Mouse (Mus musculus): ENCODE results near the gene Gm49393. TPM values are rescaled to one million over a fixed set of nuclear protein-coding genes. Genes with fewer than 3 reads are reported as not detected.
"Not testable (repeated sequence)": the region's sequence is repeated elsewhere in the genome, so short reads cannot be mapped to it uniquely, and the experiment has no call there.

Gm49393 gene
- not detected in 2 replicates for polyA plus RNA-seq (2015; fragmentation: Nextera tagmentation; extraction: Ambion mirVana)

- ATAC-seq; H3K9ac ChIP-seq (ENCODE audit: low read depth, low read length); H3K4me2 ChIP-seq (replicated peaks; ENCODE audit: low read depth); H3K9me3 ChIP-seq (ENCODE audit: control insufficient read depth); H3K4me3 ChIP-seq (ENCODE audit: low read depth, low read length); H3K4me1 ChIP-seq (replicated peaks; ENCODE audit: control insufficient read depth, insufficient read depth, low read length); H3K27me3 ChIP-seq (replicated peaks; ENCODE audit: control insufficient read depth, insufficient read depth, low read length); H3K27ac ChIP-seq (ENCODE audit: low read depth, low read length); H3K36me3 ChIP-seq (ENCODE audit: control insufficient read depth, insufficient read depth): not testable (repeated sequence)
- WGBS = 74% methylated on average over 2 of the region's 2 CpGs
These were observed at the start of gene Gm49393 for GRCm38 (mm10) chr13:60935490-60935889. TSS of gene Gm49393 (minus strand) at chr13:60935590.

GRCm38 (mm10) chr13:60972319-60972718 is 36.9 kb upstream of the Gm49393 start:
- not testable (repeated sequence) for H3K36me3 ChIP-seq (ENCODE audit: control insufficient read depth, insufficient read depth); H3K4me3 ChIP-seq (ENCODE audit: low read depth, low read length); H3K27me3 ChIP-seq (replicated peaks; ENCODE audit: control insufficient read depth, insufficient read depth, low read length); H3K9ac ChIP-seq (ENCODE audit: low read depth, low read length); H3K4me1 ChIP-seq (replicated peaks; ENCODE audit: control insufficient read depth, insufficient read depth, low read length); H3K27ac ChIP-seq (ENCODE audit: low read depth, low read length); H3K4me2 ChIP-seq (replicated peaks; ENCODE audit: low read depth); H3K9me3 ChIP-seq (ENCODE audit: control insufficient read depth); ATAC-seq
- 0 out of 2 replicates have a peak, but pooled peaks have one; percentile 5 for TF ChIP-seq CTCF (IDR thresholded peaks at IDR 0.05; ENCODE audit: low read depth)
- WGBS = 76% methylated on average over 4 of the region's 4 CpGs

GRCm38 (mm10) chr13:60963985-60964384 is 28.6 kb upstream of the Gm49393 start:
- H3K36me3 ChIP-seq (ENCODE audit: control insufficient read depth, insufficient read depth); H3K27ac ChIP-seq (ENCODE audit: low read depth, low read length); H3K27me3 ChIP-seq (replicated peaks; ENCODE audit: control insufficient read depth, insufficient read depth, low read length); H3K4me1 ChIP-seq (replicated peaks; ENCODE audit: control insufficient read depth, insufficient read depth, low read length); H3K9me3 ChIP-seq (ENCODE audit: control insufficient read depth); H3K9ac ChIP-seq (ENCODE audit: low read depth, low read length); H3K4me3 ChIP-seq (ENCODE audit: low read depth, low read length); ATAC-seq; H3K4me2 ChIP-seq (replicated peaks; ENCODE audit: low read depth): not testable (repeated sequence)
- 20% methylated on average over 4 of the region's 5 CpGs for WGBS

DNA sequence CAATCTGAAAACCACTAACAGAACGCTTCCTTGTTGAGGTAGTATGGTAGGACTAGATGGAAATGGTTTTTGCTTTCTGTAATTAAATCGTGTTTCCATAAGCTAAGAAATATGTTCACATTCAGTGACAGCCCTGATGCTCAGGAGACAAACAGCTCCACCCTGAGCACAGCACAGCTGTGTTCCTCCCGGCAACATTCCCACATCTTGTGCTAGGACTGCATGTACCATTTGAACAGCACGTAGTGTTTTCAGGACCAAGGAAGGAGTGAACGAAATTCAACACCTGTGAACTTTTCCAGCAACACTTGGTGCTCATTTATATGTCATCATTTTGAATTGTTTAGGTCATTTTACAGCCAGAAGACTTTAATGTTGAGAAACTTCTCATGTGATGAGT is 26.3 kb upstream of the Gm49393 start:
- Histone ChIP-seq H3K27ac (ENCODE audit: low read depth, low read length) (no peak overlapping the region), H3K9ac (ENCODE audit: low read depth, low read length) (no peak overlapping the region), H3K4me1 (replicated peaks; ENCODE audit: control insufficient read depth, insufficient read depth, low read length) (no peaks in the 10 kb centered on the region), H3K36me3 (ENCODE audit: control insufficient read depth, insufficient read depth) (no peaks in the 10 kb centered on the region), H3K9me3 (ENCODE audit: control insufficient read depth) (0 out of 2 replicates have a peak, but pooled peaks cover 2% of the 10 kb centered on the region), H3K4me2 (replicated peaks; ENCODE audit: low read depth) (no peak overlapping the region), H3K27me3 (replicated peaks; ENCODE audit: control insufficient read depth, insufficient read depth, low read length) (no peaks in the 10 kb centered on the region), H3K4me3 (ENCODE audit: low read depth, low read length) (no peak overlapping the region)
- WGBS = 67% methylated on average over 5 of the region's 5 CpGs
- ATAC-seq = no peak
- no peak for TF ChIP-seq CTCF (IDR thresholded peaks at IDR 0.05; ENCODE audit: low read depth)

GRCm38 (mm10) chr13:60941884-60942283 is 6.5 kb upstream of the Gm49393 start, which contains the start of gene Tpbpa:
TSS of gene Tpbpa (minus strand) at chr13:60941984.
- WGBS = 75% methylated on average over 3 of the region's 3 CpGs
- H3K27me3 ChIP-seq (replicated peaks; ENCODE audit: control insufficient read depth, insufficient read depth, low read length); ATAC-seq: not testable (repeated sequence)

GRCm38 (mm10) chr13:60936500-60936901 is 1.1 kb upstream of the Gm49393 start, which contains the start of the genes Gm49391 and Ctla2a:
TSS of gene Gm49391 (minus strand) at chr13:60936571.
TSS of gene Ctla2a (minus strand) at chr13:60936625.
- H3K4me3 ChIP-seq (ENCODE audit: low read depth, low read length) = no peak within 1 kb of the TSS
- WGBS = 46% methylated on average over 5 of the region's 5 CpGs
- TF ChIP-seq CTCF (IDR thresholded peaks at IDR 0.05; ENCODE audit: low read depth) = no peak

More at GRCm38 (mm10) chr13:60941884-60942283, 6.5 kb upstream of the Gm49393 start, which contains the start of gene Tpbpa:
- H3K4me2 ChIP-seq (replicated peaks; ENCODE audit: low read depth); H3K27ac ChIP-seq (ENCODE audit: low read depth, low read length); H3K9ac ChIP-seq (ENCODE audit: low read depth, low read length); H3K9me3 ChIP-seq (ENCODE audit: control insufficient read depth); H3K4me1 ChIP-seq (replicated peaks; ENCODE audit: control insufficient read depth, insufficient read depth, low read length); H3K36me3 ChIP-seq (ENCODE audit: control insufficient read depth, insufficient read depth); H3K4me3 ChIP-seq (ENCODE audit: low read depth, low read length): not testable (repeated sequence)

DNA sequence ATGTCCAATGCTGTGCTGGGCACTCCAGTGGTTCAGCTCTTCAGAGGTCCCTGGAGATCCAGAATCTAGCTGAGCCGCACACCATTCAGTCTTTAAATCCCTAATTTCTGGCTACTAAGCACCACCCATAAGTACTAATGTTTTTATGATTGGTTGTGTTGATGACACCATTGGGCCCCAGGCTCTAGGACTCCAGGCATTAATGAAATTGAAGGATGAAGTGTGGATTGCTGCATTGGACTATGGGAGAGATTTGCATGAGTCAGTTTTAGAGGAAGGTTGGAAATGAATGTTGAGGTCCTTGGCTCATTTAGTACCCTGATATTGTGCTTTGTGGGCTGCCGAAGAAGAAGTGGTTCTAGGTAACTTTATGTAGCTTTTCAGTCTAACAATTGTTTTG is 30.6 kb downstream of the Gm49393 start, which contains the start of gene Tpbpb:
Tpbpb (minus strand) TSS at position 101 of the 400 bp plus-strand sequence.
- 88% methylated on average over 2 of the region's 2 CpGs for WGBS
- H3K27ac ChIP-seq (ENCODE audit: low read depth, low read length); H3K9ac ChIP-seq (ENCODE audit: low read depth, low read length); H3K4me3 ChIP-seq (ENCODE audit: low read depth, low read length); H3K9me3 ChIP-seq (ENCODE audit: control insufficient read depth); ATAC-seq; H3K4me2 ChIP-seq (replicated peaks; ENCODE audit: low read depth); H3K27me3 ChIP-seq (replicated peaks; ENCODE audit: control insufficient read depth, insufficient read depth, low read length); H3K4me1 ChIP-seq (replicated peaks; ENCODE audit: control insufficient read depth, insufficient read depth, low read length); H3K36me3 ChIP-seq (ENCODE audit: control insufficient read depth, insufficient read depth): not testable (repeated sequence)

More at GRCm38 (mm10) chr13:60936500-60936901, 1.1 kb upstream of the Gm49393 start, which contains the start of the genes Gm49391 and Ctla2a:
- Histone ChIP-seq H3K9ac (ENCODE audit: low read depth, low read length) (no peak within 1 kb of the TSS), H3K9me3 (ENCODE audit: control insufficient read depth) (no peaks in the 10 kb centered on the region), H3K4me1 (replicated peaks; ENCODE audit: control insufficient read depth, insufficient read depth, low read length) (no peaks in the 10 kb centered on the region), H3K4me2 (replicated peaks; ENCODE audit: low read depth) (no peak within 1 kb of the TSS), H3K27ac (ENCODE audit: low read depth, low read length) (no peak within 1 kb of the TSS), H3K27me3 (replicated peaks; ENCODE audit: control insufficient read depth, insufficient read depth, low read length) (no peaks in the 10 kb centered on the region), H3K36me3 (ENCODE audit: control insufficient read depth, insufficient read depth) (no peaks in the 10 kb centered on the region)
- no peak for ATAC-seq

Measured in intestine, postnatal 0 days (tissue).